Mouse (Mus musculus): ENCODE data around the gene Smyd3. TPM values are rescaled to one million over a fixed set of nuclear protein-coding genes. Genes with fewer than 3 reads are reported as not detected.

Gene Smyd3
- total RNA-seq (2022): 1 to 10 TPM; 7.0 to 8.3 (median 7.8) TPM

DNA sequence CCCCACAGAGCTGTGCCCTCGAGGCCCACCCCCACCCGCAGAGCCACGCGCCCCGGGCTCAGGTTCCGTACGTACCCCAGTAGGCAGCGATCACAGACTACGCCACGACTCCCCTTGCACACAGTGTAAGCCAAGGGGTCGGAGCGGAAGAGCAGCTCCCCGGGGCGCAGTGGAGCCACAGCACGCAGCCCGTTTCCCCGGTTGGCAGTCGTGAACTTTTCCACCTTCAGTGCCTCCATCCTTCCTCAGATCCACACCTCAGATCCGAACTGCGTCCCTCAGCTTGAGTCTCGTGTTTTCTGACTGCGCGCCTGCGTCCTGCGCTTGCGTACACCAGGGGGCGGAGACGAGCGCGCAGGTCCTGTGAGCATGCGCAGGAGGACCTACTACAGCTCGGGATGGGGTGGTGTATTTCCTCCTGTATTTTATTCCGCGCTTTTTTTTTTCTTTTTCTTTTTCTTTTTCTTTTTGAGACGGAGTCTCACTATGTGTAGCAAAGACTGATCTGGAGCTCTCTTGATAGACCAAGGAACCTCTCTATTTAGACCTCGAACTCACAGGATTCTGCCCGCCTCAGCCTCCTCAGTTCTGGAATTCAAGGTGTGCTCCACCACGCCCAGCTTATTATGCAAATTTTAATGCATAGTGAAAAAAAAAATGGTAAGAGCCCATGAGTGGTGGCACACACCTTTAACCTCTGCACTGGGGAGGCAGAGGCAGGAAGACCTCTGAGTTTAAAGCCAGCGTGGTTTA, at the start of gene Smyd3:
Smyd3 (minus strand) TSS at position 329 of the 753 bp plus-strand sequence.
- peak; percentile 87 for DNase-seq (ENCODE audit: low spot score)

DNA sequence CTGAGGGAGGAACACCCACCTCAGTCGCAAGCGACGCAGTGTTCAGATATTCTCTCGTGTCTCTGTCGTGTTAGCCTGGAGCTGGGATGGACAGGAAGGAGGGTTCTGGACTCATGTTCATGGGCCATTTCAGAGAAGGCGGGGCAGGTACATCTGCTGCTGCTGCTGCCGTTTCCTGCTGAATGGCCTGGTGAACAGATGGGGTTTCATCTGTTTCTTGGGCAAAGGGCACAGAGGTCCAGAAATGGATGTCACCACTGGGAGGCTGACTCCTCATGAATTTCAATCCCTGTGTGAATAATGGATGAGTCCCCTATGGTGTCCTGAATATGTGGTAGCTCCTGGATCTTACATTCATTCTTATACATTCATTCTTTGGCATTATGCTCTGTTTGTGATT, 49.7 kb upstream of the Smyd3 start:
- no peak for DNase-seq (ENCODE audit: low spot score)

DNA sequence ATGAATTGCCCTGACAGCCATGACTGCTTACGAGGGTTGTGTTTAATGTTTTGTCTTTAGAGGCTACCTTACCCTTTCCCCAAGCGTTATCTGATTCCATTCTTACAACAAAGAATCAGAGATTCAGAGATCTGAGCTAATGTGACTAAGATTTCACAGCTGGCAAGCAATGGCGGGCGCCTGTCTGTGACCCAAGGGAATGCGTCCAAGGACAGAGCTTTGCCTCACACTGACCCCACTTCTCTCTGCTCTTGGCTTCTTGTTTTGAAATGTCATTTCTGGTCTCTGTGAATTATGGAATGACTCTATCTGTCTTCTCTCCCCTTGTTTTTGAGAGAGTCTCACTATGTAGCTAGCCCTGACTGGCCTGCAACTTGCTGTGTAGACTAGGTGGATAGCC, 46.1 kb upstream of the Smyd3 start:
- no peak for DNase-seq (ENCODE audit: low spot score)

DNA sequence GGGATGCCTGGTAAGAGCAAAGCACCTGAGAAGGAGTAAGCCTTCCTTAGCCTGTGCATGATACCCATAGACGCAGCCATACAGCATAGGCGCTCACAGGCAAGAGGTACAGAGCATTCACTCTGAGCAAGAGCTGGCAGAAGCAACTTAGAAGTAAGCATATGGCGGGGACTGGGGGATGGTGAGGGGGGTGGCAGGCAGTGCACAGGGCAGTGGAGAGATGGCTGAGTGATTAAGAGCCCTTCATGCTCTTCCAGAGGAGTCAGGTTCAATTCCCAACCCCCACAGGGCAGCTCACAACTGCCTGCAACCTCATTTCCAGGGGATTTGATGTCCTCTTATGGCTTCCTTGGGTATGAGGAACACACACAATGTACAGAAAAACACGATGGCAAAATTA, 45.4 kb upstream of the Smyd3 start:
- no peak for DNase-seq (ENCODE audit: low spot score)

DNA sequence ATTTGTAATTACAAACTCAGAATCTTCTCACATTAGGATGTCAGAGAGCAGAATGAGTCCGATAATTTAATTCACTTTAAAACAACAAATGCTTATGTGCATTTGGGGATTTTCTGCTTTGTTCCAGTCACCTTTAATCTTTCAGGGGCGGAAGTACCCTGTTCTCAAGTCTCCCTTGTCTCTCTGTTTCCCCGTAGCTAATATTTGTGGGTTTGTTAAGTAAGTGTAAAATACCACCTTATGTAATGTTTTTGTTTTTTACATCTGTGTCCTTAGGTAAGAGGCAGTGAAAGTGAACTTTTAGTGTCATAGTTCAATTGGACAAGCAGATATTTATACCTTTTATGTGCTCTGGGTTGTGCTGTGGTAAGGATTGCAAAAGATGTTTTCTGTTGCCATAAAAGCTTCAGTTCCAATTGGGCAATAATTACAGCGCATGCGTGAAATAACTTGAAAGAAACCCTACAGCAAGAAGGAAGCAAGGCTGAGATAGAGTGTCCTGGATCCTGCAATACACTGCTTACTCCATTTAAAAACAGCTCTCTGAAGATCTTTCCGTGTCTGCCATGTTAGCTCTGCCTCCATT, 43.1 kb upstream of the Smyd3 start:
- no peak for DNase-seq (ENCODE audit: low spot score)

DNA sequence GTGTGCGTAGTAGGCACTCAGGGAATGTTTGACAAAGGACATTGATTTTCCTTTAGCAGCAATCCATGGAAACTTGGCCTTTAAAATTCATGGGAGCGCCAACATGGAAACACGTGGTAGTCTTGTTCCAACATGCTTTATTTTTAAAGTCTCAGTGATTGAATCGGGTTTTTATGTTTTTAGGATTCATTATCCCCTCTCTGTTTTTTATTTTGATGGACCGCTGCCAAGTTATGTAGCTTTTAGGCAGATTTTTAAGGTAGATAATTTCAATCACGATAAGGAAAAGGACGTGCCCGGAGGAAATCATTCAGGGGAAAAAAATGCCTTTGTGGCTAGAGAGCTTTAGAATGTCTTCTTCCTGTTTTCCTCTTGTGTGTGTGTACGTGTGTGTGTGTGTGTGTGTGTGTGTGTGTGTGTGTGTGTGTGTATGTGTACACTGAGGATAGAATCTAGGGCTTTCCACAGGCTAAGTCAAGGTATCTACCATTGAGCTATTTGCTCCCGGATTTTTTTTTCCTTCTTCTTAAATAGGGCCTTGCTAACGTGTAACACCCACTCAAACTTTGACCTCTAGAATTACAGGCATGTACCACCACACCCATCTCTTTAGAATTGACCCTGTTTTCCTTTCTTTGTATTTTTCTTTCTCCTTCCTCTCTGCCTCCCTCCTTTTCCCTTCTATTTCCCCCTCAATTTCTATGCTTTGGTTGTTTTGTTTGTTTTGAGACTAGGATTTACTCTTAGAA, 41.8 kb upstream of the Smyd3 start:
- peak; percentile 69 for DNase-seq (ENCODE audit: low spot score)

DNA sequence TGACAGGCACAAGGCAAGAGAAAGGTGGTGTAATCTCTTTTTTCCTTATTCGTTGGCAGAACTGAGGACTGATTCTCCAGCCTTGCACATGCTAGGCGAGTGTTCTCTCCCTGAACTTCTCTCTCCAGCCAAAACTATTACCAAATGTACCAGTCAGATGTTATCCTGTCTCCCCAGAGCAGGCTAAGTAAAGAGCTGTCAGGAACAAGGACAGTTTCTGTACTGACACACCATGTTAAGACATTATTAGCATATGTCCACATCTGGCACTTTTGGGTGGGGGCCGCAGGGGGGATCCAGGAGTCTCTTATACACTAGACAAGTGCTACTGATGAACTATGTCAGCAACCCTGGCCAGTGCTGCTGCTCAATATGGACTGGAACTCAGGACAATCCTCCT, 39.1 kb upstream of the Smyd3 start:
- no peak for DNase-seq (ENCODE audit: low spot score)

DNA sequence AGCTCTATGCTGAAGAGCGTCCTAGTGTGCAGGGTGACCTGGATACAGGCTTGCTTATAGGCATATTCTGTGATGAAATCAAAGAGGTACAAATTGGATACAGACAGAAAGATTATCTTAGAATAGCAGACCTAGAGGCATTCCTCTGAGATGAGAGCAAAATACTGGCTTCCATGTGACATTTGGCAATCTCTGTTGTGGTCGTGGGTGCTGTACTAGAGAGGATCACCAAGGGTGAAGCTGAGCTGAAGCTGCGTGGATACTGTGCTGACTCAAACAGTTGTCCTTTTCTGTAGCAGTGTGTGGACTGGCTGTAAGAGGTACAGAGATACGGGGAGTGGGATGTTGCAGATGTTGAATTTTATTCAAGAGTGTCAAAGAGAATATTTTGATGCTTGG, 36.1 kb upstream of the Smyd3 start:
- DNase-seq (ENCODE audit: low spot score): no peak

DNA sequence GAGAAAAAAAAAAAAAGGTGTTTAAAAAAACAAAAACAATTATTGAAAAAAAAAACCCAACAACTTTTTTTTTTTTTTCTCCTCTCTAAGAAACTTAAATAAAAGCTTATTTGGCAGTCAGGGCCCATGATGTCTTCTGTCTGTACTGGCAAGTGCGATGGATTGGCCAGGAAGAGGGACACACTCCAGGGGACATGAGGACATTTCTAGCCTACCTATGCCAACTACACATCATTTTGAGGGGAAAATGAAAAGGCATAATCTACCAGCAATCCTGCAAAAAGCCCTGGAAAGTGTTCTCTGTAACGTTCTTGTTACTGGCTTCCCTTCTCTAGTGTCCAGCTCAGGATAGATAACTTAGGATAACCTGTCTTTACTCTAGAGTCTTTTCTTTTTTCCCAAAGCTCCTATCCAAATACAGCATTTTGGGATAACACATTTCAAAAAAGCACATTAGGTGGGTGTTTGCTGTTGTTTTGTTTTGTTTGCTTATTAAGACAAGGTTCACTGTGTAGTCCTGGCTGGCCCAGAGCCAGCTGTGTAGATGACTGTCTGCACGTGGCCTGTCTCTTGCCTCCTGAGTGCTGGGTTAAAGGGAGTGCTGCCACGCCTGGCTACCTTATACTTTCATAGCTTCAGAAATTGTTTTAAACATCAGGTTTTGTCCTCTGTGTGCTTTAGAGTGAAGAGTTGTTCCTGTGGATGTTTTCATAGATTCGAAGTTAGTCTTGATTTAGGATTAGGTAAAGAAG, 35.5 kb upstream of the Smyd3 start:
- peak; percentile 27 for DNase-seq (ENCODE audit: low spot score)

DNA sequence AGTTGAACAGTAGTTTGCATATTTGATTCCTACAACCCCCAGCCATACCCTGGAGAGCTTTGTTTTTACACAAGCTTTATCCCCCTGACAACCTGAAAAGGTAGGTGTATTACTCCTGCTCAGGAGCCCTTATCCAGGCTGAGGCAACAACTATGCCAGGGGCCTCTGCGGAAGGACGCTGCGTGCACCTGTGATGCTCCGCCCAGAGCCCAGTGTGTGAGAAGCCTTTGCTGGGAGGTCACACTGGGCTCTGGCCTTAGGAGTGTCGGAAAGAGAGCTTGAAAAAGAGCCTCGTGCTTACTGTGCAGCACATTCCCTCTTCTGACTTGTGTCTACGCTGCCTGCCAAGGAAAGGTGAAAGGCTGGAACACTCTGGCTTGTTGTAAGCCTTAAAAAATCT, 34.9 kb upstream of the Smyd3 start:
- no peak for DNase-seq (ENCODE audit: low spot score)

DNA sequence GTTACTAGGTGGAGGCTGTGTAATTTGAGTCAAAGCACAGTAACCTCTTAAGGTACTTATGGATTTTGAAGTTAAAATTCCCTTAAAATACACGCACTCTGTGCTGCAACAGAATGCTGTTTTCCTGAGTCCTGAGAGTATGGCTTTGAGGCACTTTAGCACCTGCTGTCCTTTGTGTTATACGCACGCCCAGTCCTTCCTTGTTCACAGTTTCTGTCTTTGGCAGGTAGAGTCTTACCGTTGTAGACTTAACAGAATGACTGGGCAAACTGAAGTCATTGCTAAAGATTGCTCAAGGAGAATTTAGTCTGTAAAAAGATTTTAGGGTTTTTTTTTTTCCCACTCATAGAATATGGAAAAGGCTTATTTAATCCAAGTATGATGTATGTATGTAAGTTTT, 34.1 kb upstream of the Smyd3 start:
- DNase-seq (ENCODE audit: low spot score): no peak

DNA sequence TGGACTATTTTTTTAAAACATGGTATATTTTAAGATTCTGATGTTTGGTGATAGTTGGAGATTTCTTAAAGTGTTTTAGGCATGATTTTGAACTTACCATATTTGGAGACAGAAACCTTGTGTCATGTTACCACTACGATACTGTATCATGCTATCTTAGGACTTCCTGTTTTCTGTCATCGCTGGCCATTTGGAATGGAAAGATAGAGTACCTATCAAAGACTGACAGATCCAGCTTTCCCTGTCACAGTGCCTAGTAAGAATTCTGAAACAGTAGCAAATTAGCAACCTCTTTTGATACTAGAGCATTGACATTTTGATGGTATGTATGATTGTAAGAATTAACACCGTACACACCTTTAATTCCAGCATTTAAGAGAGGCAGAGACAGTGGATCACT, 33.5 kb upstream of the Smyd3 start:
- no peak for DNase-seq (ENCODE audit: low spot score)

DNA sequence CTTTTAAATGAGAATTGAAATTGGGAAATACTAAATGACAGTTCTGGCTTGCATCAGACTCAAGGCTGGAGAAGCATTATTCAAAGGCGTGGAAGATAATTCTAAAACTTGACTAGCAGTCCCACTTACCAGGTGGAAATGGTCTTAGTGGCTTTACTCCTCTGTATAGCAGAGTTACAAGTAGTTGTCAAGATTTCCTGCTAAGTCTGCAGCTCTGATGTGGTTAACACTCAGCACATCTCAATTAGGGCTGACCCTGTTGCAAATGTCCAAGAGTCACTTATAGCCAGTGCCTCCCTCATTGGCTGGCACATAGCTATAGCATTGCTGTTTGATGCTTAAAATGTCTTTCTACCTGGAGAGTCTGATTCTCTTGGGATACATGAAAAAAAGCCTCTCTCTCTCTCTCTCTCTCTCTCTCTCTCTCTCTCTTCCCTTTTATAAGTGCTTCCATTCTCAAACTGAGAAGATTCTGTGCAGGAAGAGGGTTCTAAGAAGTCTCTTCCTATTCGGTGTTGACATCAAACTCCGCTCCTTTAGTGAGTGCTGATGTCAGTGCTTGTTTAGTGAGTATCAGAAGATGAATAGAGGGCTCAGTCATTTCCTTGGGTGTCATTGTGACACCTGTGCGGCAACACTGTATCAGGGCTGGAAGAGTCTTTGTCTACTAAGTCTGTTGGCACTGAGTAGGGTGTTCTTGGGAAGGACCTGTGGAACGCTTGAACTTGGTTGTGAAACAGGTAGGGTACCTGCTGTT, 31.3 kb upstream of the Smyd3 start:
- DNase-seq (ENCODE audit: low spot score): no peak

DNA sequence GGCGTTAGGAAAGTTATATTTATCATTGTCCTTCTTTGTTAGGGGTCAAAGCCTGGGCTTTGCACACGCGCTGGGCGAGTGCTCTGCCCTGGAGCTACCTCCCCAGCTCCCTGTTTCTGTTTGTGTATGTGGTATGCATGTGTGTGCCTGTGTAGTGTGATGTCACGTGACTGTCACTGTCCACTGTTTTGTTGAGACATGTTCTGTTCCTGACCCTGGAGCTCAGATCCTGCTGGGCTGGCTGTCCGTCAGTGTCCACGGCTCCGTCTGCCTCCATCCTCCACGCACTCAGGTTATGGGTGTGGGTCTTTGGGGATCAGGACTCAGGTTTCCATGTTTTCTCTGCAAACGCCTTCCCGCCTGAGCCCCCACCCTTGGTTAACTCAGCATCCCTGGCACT, 30.4 kb upstream of the Smyd3 start:
- peak; percentile 28 for DNase-seq (ENCODE audit: low spot score)

DNA sequence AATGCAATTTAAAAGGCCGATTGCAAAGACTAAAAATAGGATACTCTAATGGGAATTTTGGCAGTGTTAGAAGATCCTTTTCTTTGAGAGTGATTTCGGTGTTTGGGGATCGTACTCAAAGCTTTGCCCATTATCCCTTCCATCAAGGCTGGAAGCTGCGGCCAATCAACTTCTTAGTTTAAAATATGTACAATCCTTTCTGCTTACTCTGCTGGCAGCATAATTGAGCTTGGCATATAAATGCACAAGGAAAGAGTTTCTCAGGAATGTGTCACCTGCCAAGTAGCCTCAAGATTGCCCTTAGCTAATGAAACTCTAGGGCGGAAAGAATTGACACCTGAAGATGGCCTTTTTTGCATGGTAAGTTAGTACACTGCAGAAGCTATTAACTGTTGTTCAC, 29.3 kb upstream of the Smyd3 start:
- DNase-seq (ENCODE audit: low spot score): no peak

DNA sequence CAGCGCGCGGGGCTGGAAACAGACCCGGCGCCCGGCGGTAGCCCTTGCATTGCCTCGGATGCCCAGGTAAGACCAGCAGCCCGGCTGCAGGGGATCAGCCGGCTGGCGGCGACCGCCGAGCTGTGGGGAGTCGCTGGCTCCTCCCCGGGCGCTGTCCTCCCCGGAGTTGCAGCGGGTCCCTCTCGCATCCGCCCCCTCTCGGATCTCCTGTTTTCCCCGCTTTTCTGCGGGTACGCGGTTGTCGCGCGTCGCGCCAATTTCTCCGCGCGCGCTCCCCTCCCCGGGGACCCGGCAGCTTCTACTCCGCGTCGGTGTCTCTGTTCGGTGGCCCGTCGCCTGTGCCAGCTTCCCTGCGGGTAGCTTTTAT, 28.7 kb upstream of the Smyd3 start:
- no peak for DNase-seq (ENCODE audit: low spot score)

DNA sequence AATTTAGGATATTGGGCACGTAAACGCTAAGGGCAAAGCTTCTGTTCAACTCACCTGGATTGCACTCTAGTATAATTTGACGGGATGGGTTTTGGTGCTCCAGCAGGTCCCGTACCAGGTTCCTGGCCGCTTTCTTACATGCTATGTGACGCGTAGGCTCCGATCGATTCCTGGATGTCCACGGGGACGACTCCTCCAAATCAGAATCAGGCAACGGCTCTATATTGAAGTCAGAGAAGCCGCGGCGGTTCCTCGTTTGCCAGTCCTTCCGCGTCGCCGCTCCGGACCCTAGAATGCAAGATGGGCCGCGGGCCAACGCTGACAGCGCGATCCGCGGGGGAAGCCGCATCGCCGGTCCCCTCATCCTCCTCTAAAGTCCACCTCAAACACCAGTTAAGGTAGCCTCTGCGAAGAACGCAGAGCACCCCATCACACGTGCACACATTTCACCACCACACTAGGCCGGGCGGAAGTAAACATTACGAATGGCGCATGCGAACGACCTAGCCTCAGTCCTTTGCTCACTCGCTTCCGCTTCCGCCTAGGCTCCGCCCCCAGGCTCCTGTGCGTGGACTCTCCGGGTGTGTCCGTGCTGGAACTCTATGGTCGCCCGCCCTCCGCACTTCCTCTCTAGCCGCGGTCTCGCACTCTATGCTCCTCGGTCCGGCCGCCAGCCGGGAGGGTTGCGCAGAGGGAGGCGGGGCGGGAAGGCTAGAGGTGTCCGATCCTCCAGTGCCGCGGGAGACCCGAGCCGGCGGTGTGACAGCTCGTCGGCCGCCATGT, 28.1 kb upstream of the Smyd3 start, which contains the start of the genes Tfb2m and Cnst:
Tfb2m (minus strand) TSS at position 500 of the 783 bp plus-strand sequence.
Cnst (plus strand) TSS at position 603 of the 783 bp plus-strand sequence.
- peak; percentile 99 for DNase-seq (ENCODE audit: low spot score)

DNA sequence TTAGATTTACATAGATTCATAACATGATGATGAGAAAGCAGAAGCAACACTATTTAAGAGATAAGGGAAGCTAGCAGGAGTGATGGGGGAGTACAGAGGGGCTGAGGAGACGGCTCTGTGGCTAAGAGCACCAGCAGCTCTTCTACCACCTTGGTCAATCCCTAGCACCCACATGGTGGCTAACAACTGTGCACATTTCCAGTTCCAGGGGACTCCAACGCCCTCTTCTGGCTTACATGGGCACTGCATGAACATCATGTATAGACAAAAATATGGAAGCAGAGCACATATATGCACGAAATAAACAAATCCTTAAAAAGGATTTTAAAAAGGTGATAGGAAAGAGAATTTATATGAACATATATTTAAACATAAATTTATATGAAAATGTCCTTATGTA, 23.7 kb upstream of the Smyd3 start:
- no peak for DNase-seq (ENCODE audit: low spot score)

DNA sequence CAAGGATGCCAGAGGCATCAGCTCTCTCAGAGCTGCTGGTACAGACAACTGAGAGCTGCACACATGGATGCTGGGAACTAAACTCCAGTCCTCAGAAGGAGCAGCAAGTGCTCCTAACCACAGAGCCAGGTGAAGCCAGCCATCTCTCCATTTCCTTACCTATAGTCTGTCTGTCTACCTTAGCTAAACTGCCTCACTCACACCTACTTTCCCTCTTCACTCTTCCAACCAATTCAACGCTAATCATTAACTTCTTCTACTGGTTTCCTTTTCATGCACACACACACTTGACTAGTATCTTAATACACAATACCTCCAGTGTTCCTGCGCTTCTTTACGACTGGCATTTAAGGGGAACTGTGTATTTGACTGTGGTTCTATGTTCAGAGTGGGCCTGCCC, 22.0 kb upstream of the Smyd3 start:
- no peak for DNase-seq (ENCODE audit: low spot score)

DNA sequence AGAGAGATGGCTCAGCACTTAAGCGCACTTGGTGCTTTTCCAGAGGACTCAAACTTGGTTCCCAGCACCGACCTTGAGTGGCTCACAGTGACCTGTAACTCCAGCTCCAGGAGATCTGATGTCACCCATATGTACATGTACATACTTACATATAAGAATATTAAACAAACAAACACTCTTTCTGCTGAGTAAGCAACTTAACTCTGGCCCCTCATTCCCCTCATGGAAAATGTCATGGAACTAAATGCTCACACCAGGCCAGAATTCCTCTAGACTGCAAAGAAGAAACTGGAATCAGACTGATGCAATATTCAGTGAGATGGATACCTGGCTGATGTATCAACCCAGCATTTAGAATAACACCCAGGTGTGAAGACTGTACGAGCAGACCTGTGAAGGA, 21.2 kb upstream of the Smyd3 start:
- no peak for DNase-seq (ENCODE audit: low spot score)

DNA sequence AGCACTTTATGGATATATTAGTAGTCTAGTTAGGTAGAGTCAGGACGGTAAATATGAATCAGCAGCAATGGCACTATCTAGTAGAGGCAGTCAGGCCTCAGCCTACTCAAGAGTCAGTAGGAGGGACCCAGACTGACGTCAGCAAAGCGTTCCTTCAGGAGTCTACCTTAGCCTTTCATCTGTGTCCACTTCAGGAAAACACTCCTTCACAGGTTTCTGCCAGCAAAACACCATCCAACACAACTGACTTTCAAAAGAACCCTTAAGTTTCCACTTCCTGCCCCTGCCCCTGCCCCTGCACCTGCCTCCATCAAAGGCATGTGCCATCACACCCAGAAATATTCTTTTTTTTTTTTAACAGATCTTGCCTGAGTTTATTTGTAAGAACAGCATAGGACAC, 2.1 kb upstream of the Smyd3 start:
- no peak for DNase-seq (ENCODE audit: low spot score)

All from heart, adult 8-10 months (tissue).